Mouse (Mus musculus): ENCODE measurements around the gene Synj2. TPM values are rescaled to one million over a fixed set of nuclear protein-coding genes. Genes with fewer than 3 reads are reported as not detected.

The Synj2 gene
- polyA plus RNA-seq, 1 experiment from 2014 or later = 3.5 TPM

GRCm38 (mm10) chr17:5943053-5943452 is 2.0 kb downstream of the Synj2 start:
- 60% methylated on average over 1 of the region's 1 CpGs for WGBS
- Histone ChIP-seq H3K27me3 (replicated peaks; ENCODE audit: control insufficient read depth, insufficient read depth, low read length) (no peaks in the 10 kb centered on the region), H3K36me3 (ENCODE audit: control insufficient read depth, insufficient read depth, low read length) (no peaks in the 10 kb centered on the region), H3K4me1 (ENCODE audit: control insufficient read depth, insufficient read depth, low read length) (peaks cover 19% of the 10 kb centered on the region), H3K4me3 (ENCODE audit: low read length) (no peak overlapping the region), H3K9me3 (ENCODE audit: control insufficient read depth, low read length) (no peaks in the 10 kb centered on the region), H3K27ac (ENCODE audit: low read length) (no peak overlapping the region), H3K9ac (ENCODE audit: low read depth, low read length) (no peak overlapping the region), H3K4me2 (ENCODE audit: low read depth, low read length) (no peak overlapping the region)
- no peak for ATAC-seq

- H3K4me3 ChIP-seq (ENCODE audit: low read length) = no peak overlapping the region
- H3K4me1 ChIP-seq (ENCODE audit: control insufficient read depth, insufficient read depth, low read length) = peaks cover 18% of the 10 kb centered on the region
- H3K4me2 ChIP-seq (ENCODE audit: low read depth, low read length) = no peak overlapping the region
- H3K27me3 ChIP-seq (replicated peaks; ENCODE audit: control insufficient read depth, insufficient read depth, low read length) = no peaks in the 10 kb centered on the region
- ATAC-seq = no peak
- WGBS = 63% methylated on average over 3 of the region's 3 CpGs
- no peaks in the 10 kb centered on the region for H3K36me3 ChIP-seq (ENCODE audit: control insufficient read depth, insufficient read depth, low read length)
- H3K9ac ChIP-seq (ENCODE audit: low read depth, low read length) = no peak overlapping the region
- H3K9me3 ChIP-seq (ENCODE audit: control insufficient read depth, low read length) = no peaks in the 10 kb centered on the region
- no peak overlapping the region for H3K27ac ChIP-seq (ENCODE audit: low read length)
Observed at GRCm38 (mm10) chr17:5947039-5947438, 6.0 kb downstream of the Synj2 start.

GRCm38 (mm10) chr17:5952455-5952854 is 11.4 kb downstream of the Synj2 start:
- no peaks in the 10 kb centered on the region for H3K27me3 ChIP-seq (replicated peaks; ENCODE audit: control insufficient read depth, insufficient read depth, low read length)
- no peak overlapping the region for H3K4me3 ChIP-seq (ENCODE audit: low read length)
- H3K36me3 ChIP-seq (ENCODE audit: control insufficient read depth, insufficient read depth, low read length) = no peaks in the 10 kb centered on the region
- H3K9ac ChIP-seq (ENCODE audit: low read depth, low read length) = no peak overlapping the region
- 67% methylated on average over 4 of the region's 4 CpGs for WGBS
- H3K27ac ChIP-seq (ENCODE audit: low read length) = no peak overlapping the region
- no peak overlapping the region for H3K4me2 ChIP-seq (ENCODE audit: low read depth, low read length)
- peaks cover 9% of the 10 kb centered on the region for H3K4me1 ChIP-seq (ENCODE audit: control insufficient read depth, insufficient read depth, low read length)
- no peak for ATAC-seq
- H3K9me3 ChIP-seq (ENCODE audit: control insufficient read depth, low read length) = no peaks in the 10 kb centered on the region

- H3K4me3 ChIP-seq (ENCODE audit: low read length) = no peak overlapping the region
- no peak overlapping the region for H3K9ac ChIP-seq (ENCODE audit: low read depth, low read length)
- H3K36me3 ChIP-seq (ENCODE audit: control insufficient read depth, insufficient read depth, low read length) = no peaks in the 10 kb centered on the region
- ATAC-seq = peak; percentile 43; the same call in 1 of the 2 replicates
- 83% methylated on average over 2 of the region's 2 CpGs for WGBS
- no peaks in the 10 kb centered on the region for H3K27me3 ChIP-seq (replicated peaks; ENCODE audit: control insufficient read depth, insufficient read depth, low read length)
- H3K9me3 ChIP-seq (ENCODE audit: control insufficient read depth, low read length) = no peaks in the 10 kb centered on the region
- H3K4me1 ChIP-seq (ENCODE audit: control insufficient read depth, insufficient read depth, low read length) = peaks cover 28% of the 10 kb centered on the region
- no peak overlapping the region for H3K27ac ChIP-seq (ENCODE audit: low read length)
- no peak overlapping the region for H3K4me2 ChIP-seq (ENCODE audit: low read depth, low read length)
Observed at GRCm38 (mm10) chr17:5956350-5957000, 15.4 kb downstream of the Synj2 start.

- Histone ChIP-seq H3K36me3 (ENCODE audit: control insufficient read depth, insufficient read depth, low read length) (no peaks in the 10 kb centered on the region), H3K9ac (ENCODE audit: low read depth, low read length) (no peak overlapping the region), H3K27me3 (replicated peaks; ENCODE audit: control insufficient read depth, insufficient read depth, low read length) (no peaks in the 10 kb centered on the region), H3K4me2 (ENCODE audit: low read depth, low read length) (no peak overlapping the region), H3K4me3 (ENCODE audit: low read length) (no peak overlapping the region), H3K4me1 (ENCODE audit: control insufficient read depth, insufficient read depth, low read length) (peaks cover 28% of the 10 kb centered on the region), H3K27ac (ENCODE audit: low read length) (no peak overlapping the region), H3K9me3 (ENCODE audit: control insufficient read depth, low read length) (no peaks in the 10 kb centered on the region)
- no peak for ATAC-seq
- 53% methylated on average over 3 of the region's 3 CpGs for WGBS
Observed at GRCm38 (mm10) chr17:5957097-5957496, 16.0 kb downstream of the Synj2 start.

- Histone ChIP-seq H3K4me3 (ENCODE audit: low read length) (no peak overlapping the region), H3K9ac (ENCODE audit: low read depth, low read length) (no peak overlapping the region), H3K27me3 (replicated peaks; ENCODE audit: control insufficient read depth, insufficient read depth, low read length) (no peaks in the 10 kb centered on the region), H3K27ac (ENCODE audit: low read length) (no peak overlapping the region), H3K4me1 (ENCODE audit: control insufficient read depth, insufficient read depth, low read length) (peaks cover 28% of the 10 kb centered on the region), H3K36me3 (ENCODE audit: control insufficient read depth, insufficient read depth, low read length) (no peaks in the 10 kb centered on the region), H3K9me3 (ENCODE audit: control insufficient read depth, low read length) (no peaks in the 10 kb centered on the region), H3K4me2 (ENCODE audit: low read depth, low read length) (no peak overlapping the region)
- no peak for ATAC-seq
- 86% methylated on average over 5 of the region's 5 CpGs for WGBS
Observed at GRCm38 (mm10) chr17:5958229-5958628, 17.1 kb downstream of the Synj2 start.

GRCm38 (mm10) chr17:5958636-5959035 is 17.6 kb downstream of the Synj2 start:
- no peaks in the 10 kb centered on the region for H3K9me3 ChIP-seq (ENCODE audit: control insufficient read depth, low read length)
- H3K4me2 ChIP-seq (ENCODE audit: low read depth, low read length) = 0 out of 2 replicates have a peak overlapping the region, but pooled peaks have one; percentile 12
- whole genome bisulfite sequencing = 69% methylated on average over 10 of the region's 10 CpGs
- ATAC-seq = peak; percentile 30; the same call in 1 of the 2 replicates
- peak overlapping the region; percentile 68 for H3K27ac ChIP-seq (ENCODE audit: low read length)
- peaks cover 28% of the 10 kb centered on the region for H3K4me1 ChIP-seq (ENCODE audit: control insufficient read depth, insufficient read depth, low read length)
- no peak overlapping the region for H3K9ac ChIP-seq (ENCODE audit: low read depth, low read length)
- H3K4me3 ChIP-seq (ENCODE audit: low read length) = no peak overlapping the region
- no peaks in the 10 kb centered on the region for H3K27me3 ChIP-seq (replicated peaks; ENCODE audit: control insufficient read depth, insufficient read depth, low read length)
- H3K36me3 ChIP-seq (ENCODE audit: control insufficient read depth, insufficient read depth, low read length) = no peaks in the 10 kb centered on the region

GRCm38 (mm10) chr17:5959096-5959495 is 18.0 kb downstream of the Synj2 start:
- Histone ChIP-seq H3K27me3 (replicated peaks; ENCODE audit: control insufficient read depth, insufficient read depth, low read length) (no peaks in the 10 kb centered on the region), H3K36me3 (ENCODE audit: control insufficient read depth, insufficient read depth, low read length) (no peaks in the 10 kb centered on the region), H3K4me2 (ENCODE audit: low read depth, low read length) (peak overlapping the region; percentile 22; the same call in 1 of the 2 replicates), H3K4me3 (ENCODE audit: low read length) (0 out of 2 replicates have a peak overlapping the region, but pooled peaks have one; percentile 16), H3K27ac (ENCODE audit: low read length) (peak overlapping the region; percentile 68), H3K4me1 (ENCODE audit: control insufficient read depth, insufficient read depth, low read length) (peaks cover 28% of the 10 kb centered on the region), H3K9ac (ENCODE audit: low read depth, low read length) (0 out of 2 replicates have a peak overlapping the region, but pooled peaks have one; percentile 7), H3K9me3 (ENCODE audit: control insufficient read depth, low read length) (no peaks in the 10 kb centered on the region)
- WGBS = 42% methylated on average over 7 of the region's 7 CpGs
- peak; percentile 77 for ATAC-seq

- no peaks in the 10 kb centered on the region for H3K36me3 ChIP-seq (ENCODE audit: control insufficient read depth, insufficient read depth, low read length)
- H3K4me1 ChIP-seq (ENCODE audit: control insufficient read depth, insufficient read depth, low read length) = peaks cover 33% of the 10 kb centered on the region
- H3K27ac ChIP-seq (ENCODE audit: low read length) = peak overlapping the region; percentile 68
- no peaks in the 10 kb centered on the region for H3K27me3 ChIP-seq (replicated peaks; ENCODE audit: control insufficient read depth, insufficient read depth, low read length)
- ATAC-seq = 0 out of 2 replicates have a peak, but pooled peaks have one; percentile 17
- H3K4me2 ChIP-seq (ENCODE audit: low read depth, low read length) = 0 out of 2 replicates have a peak overlapping the region, but pooled peaks have one; percentile 22
- 39% methylated on average over 9 of the region's 9 CpGs for WGBS
- no peaks in the 10 kb centered on the region for H3K9me3 ChIP-seq (ENCODE audit: control insufficient read depth, low read length)
- H3K9ac ChIP-seq (ENCODE audit: low read depth, low read length) = peak overlapping the region; percentile 7; the same call in 1 of the 2 replicates
- H3K4me3 ChIP-seq (ENCODE audit: low read length) = no peak overlapping the region
Observed at GRCm38 (mm10) chr17:5959802-5960201, 18.7 kb downstream of the Synj2 start.
